Comparison of ENCODE assay signal across 9 mouse cellular contexts in the genomic region with DNA sequence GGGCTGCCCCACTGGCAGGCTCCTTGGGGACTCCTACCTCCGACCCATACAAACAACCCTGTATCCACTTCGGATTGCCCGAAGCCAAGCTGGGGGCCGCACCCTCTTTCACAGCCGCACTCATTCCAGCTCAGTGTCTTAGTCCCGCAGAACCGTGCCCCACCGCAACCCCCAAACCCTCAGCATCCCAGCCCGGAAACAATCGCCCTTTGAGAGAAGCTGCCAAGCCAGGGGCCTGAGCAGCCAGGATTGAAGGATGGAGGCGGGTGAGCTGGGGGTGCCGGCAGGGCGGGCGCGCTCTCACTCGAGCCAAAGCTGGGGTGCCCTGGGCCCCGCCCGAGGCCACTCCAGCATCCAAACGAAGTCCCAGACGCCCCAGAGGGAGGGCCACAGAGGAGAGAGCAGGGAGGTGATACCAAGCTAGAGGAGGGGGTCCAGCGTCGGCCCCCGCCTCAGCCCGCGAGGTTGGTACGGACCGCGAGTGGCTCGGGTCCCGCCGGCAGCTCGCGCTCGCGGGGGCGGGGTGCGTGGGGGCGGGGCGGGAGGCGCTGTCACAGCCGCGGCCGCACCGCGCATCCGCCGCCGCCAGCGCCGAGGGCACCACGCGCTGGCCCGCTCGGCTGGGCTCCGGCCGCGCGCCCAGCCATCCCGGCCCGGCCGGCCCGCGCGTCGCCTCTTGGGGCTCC. TPM values are rescaled to one million over a fixed set of nuclear protein-coding genes. Genes with fewer than 3 reads are reported as not detected.
DNase-seq lines count a peak whose midpoint lies in the region; ATAC-seq and TF ChIP-seq lines count a peak whose summit lies in the region.
"Had no signal": no experiment of that assay in that cellular context is flagged by ENCODE, and none has a peak within 500 bp of the region (broad histone marks: within the 10 kb centered on the region; RNA-seq: fewer than 3 reads in every experiment).

TSS of gene B3gat1 (plus strand) at position 523 of the 686 bp plus-strand sequence.

- no peak within 1 kb of the TSS for H3K27ac ChIP-seq in heart, embryonic 11.5 days (ENCODE audit: low read depth, low read length)
- H3K27ac ChIP-seq in embryonic facial prominence, embryonic 14.5 days (replicated peaks; ENCODE audit: low read depth, low read length): no peak within 1 kb of the TSS
- no peak within 1 kb of the TSS for H3K27ac ChIP-seq in intestine, postnatal 0 days (ENCODE audit: low read depth, low read length)
- peak within 1 kb of the TSS; percentile 85 for H3K27ac ChIP-seq in midbrain, embryonic 10.5 days (replicated peaks)

- no peaks in the 10 kb centered on the region for H3K36me3 ChIP-seq in heart, embryonic 11.5 days (ENCODE audit: control insufficient read depth, insufficient read depth, low read length)
- H3K36me3 ChIP-seq in embryonic facial prominence, embryonic 14.5 days (ENCODE audit: control insufficient read depth, insufficient read depth, low read length): no peaks in the 10 kb centered on the region
- no peaks in the 10 kb centered on the region for H3K36me3 ChIP-seq in intestine, postnatal 0 days (ENCODE audit: control insufficient read depth, insufficient read depth)
- no peaks in the 10 kb centered on the region for H3K36me3 ChIP-seq in midbrain, embryonic 10.5 days

- 3% methylated on average over 16 of the region's 65 CpGs for WGBS in heart, embryonic 11.5 days (ENCODE audit: insufficient replicate concordance)
- 3% methylated on average over 21 of the region's 65 CpGs for WGBS in embryonic facial prominence, embryonic 14.5 days
- 3% methylated on average over 33 of the region's 65 CpGs for WGBS in intestine, postnatal 0 days
- WGBS in midbrain, embryonic 10.5 days: 1% methylated on average over 65 of the region's 65 CpGs

- H3K9ac ChIP-seq in heart, embryonic 11.5 days (ENCODE audit: low read depth, low read length): peak within 1 kb of the TSS; percentile 28; the same call in 1 of the 2 replicates
- H3K9ac ChIP-seq in embryonic facial prominence, embryonic 14.5 days (ENCODE audit: low read depth, low read length): peak within 1 kb of the TSS; percentile 70
- no peak within 1 kb of the TSS for H3K9ac ChIP-seq in intestine, postnatal 0 days (ENCODE audit: low read depth, low read length)

- no peak for TF ChIP-seq CTCF in intestine, postnatal 0 days (IDR thresholded peaks at IDR 0.05; ENCODE audit: low read depth)

- no peak for DNase-seq in heart, adult 8-10 months (ENCODE audit: low spot score)
- peak; percentile 48 for DNase-seq in Muller cell, postnatal 12 days (ENCODE audit: inconsistent ontology term)
- DNase-seq in embryonic facial prominence, embryonic 14.5 days (ENCODE audit: low spot score): peak; percentile 13
- peak; percentile 66 for DNase-seq in midbrain, embryonic 10.5 days (ENCODE audit: low spot score)
- no peak for DNase-seq in ovary, postnatal 36 days (ENCODE audit: low spot score)

- no peaks in the 10 kb centered on the region; the same call in 1 of the 2 replicates for H3K4me1 ChIP-seq in heart, embryonic 11.5 days (ENCODE audit: control insufficient read depth, insufficient read depth, low read length)
- H3K4me1 ChIP-seq in embryonic facial prominence, embryonic 14.5 days (ENCODE audit: control insufficient read depth, insufficient read depth, low read length): peaks cover 5% of the 10 kb centered on the region; the same call in 1 of the 2 replicates
- H3K4me1 ChIP-seq in intestine, postnatal 0 days (replicated peaks; ENCODE audit: control insufficient read depth, insufficient read depth, low read length): no peaks in the 10 kb centered on the region
- H3K4me1 ChIP-seq in midbrain, embryonic 10.5 days: peaks cover 25% of the 10 kb centered on the region

- H3K4me3 ChIP-seq in heart, embryonic 11.5 days (ENCODE audit: low read depth, low read length): peak within 1 kb of the TSS; percentile 55
- peak within 1 kb of the TSS; percentile 53 for H3K4me3 ChIP-seq in embryonic facial prominence, embryonic 14.5 days (ENCODE audit: low read depth, low read length)
- H3K4me3 ChIP-seq in intestine, postnatal 0 days (ENCODE audit: low read depth, low read length): peak within 1 kb of the TSS; percentile 31
- peak within 1 kb of the TSS; percentile 69 for H3K4me3 ChIP-seq in midbrain, embryonic 10.5 days

- H3K4me2 ChIP-seq in heart, embryonic 11.5 days: peak within 1 kb of the TSS; percentile 95
- H3K4me2 ChIP-seq in embryonic facial prominence, embryonic 14.5 days (ENCODE audit: low read depth, low read length): peak within 1 kb of the TSS; percentile 94
- peak within 1 kb of the TSS; percentile 55 for H3K4me2 ChIP-seq in intestine, postnatal 0 days (replicated peaks; ENCODE audit: low read depth)

- peaks cover 53% of the 10 kb centered on the region for H3K27me3 ChIP-seq in heart, embryonic 11.5 days (ENCODE audit: control insufficient read depth, insufficient read depth, low read length)
- peaks cover 43% of the 10 kb centered on the region for H3K27me3 ChIP-seq in embryonic facial prominence, embryonic 14.5 days (replicated peaks; ENCODE audit: control insufficient read depth, insufficient read depth, low read length)
- peaks cover 17% of the 10 kb centered on the region for H3K27me3 ChIP-seq in intestine, postnatal 0 days (replicated peaks; ENCODE audit: control insufficient read depth, insufficient read depth, low read length)
- peaks cover 42% of the 10 kb centered on the region for H3K27me3 ChIP-seq in midbrain, embryonic 10.5 days (ENCODE audit: low read depth, poor library complexity, severe bottlenecking)
- H3K27me3 ChIP-seq: CH12.LX had no signal

- H3K9me3 ChIP-seq in heart, embryonic 11.5 days (replicated peaks; ENCODE audit: control insufficient read depth, low read length): no peaks in the 10 kb centered on the region
- H3K9me3 ChIP-seq in embryonic facial prominence, embryonic 14.5 days (ENCODE audit: control insufficient read depth, low read length): no peaks in the 10 kb centered on the region
- H3K9me3 ChIP-seq in intestine, postnatal 0 days (ENCODE audit: control insufficient read depth): no peaks in the 10 kb centered on the region
- no peaks in the 10 kb centered on the region for H3K9me3 ChIP-seq in midbrain, embryonic 10.5 days (replicated peaks)

- ATAC-seq in heart, embryonic 11.5 days (replicated peaks; ENCODE audit: insufficient number of reproducible peaks, low FRiP score, low TSS enrichment): 0 out of 2 replicates have a peak, but pooled peaks have one; percentile 55
- ATAC-seq in embryonic facial prominence, embryonic 14.5 days (ENCODE audit: low read depth): peak; percentile 84
- ATAC-seq in intestine, postnatal 0 days: 0 out of 2 replicates have a peak, but pooled peaks have one; percentile 25
- no peak for ATAC-seq in monocyte, adult 5-6 weeks (replicated peaks; ENCODE audit: insufficient number of reproducible peaks, low FRiP score, low TSS enrichment, poor library complexity, severe bottlenecking)

RNA-seq across cellular contexts. Expression of gene B3gat1, which starts in this region (rescaled TPM):
- 0.04 TPM in 1 of 2 replicates, not detected in the other for polyA plus RNA-seq in heart, embryonic 11.5 days (2014; fragmentation: Nextera tagmentation; extraction: Ambion mirVana)
- under 1 TPM in 1 of 4 experiments, not detected in 3; 0.13 TPM for total RNA-seq in heart, adult 8-10 months (2022)
- polyA plus RNA-seq in embryonic facial prominence, embryonic 14.5 days (2014; fragmentation: Nextera tagmentation; extraction: Ambion mirVana): 1.4 and 1.8 TPM in 2 replicates
- 0.05 and 0.09 TPM in 2 replicates for polyA plus RNA-seq in intestine, postnatal 0 days (2015; fragmentation: Nextera tagmentation; extraction: Ambion mirVana)
- polyA plus RNA-seq in midbrain, embryonic 10.5 days (2016; fragmentation: Nextera tagmentation; extraction: Ambion mirVana): 2.2 and 3.6 TPM in 2 replicates
- not detected in 3 replicates for total RNA-seq in monocyte, adult 5-6 weeks (2017)
- total RNA-seq: CH12.LX had no signal

Comparison
In these comparisons a context has a peak if more than half of its experiments do, and no peak if none do; other contexts are left out.
1. Peak in ATAC-seq, H3K4me3 ChIP-seq, H3K9ac ChIP-seq and H3K4me2 ChIP-seq in heart, embryonic 11.5 days; RNA of the gene not detected or under 1 TPM.
2. Peak in ATAC-seq, H3K4me3 ChIP-seq and H3K4me2 ChIP-seq in intestine, postnatal 0 days; RNA of the gene not detected or under 1 TPM.
3. DNase-seq: peak in Muller cell, postnatal 12 days (single experiment), embryonic facial prominence, embryonic 14.5 days (single experiment) and midbrain, embryonic 10.5 days (single experiment); none in heart, adult 8-10 months (single experiment) and ovary, postnatal 36 days (single experiment).
4. Peak in every context shown above with its lines, with median percentiles within 50 percentile points of each other: H3K4me2 ChIP-seq and H3K4me3 ChIP-seq.